Mouse (Mus musculus) heart, adult 2 months (tissue): Measurements from ENCODE around the gene 1600014C23Rik. TPM values are rescaled to one million over a fixed set of nuclear protein-coding genes. Genes with fewer than 3 reads are reported as not detected.
A peak's percentile ranks its signal among the peaks of the same experiment; 100 is the strongest.

Experiments
- DNase-seq, 2 experiments: peaks; one replicate each; pipeline ENCODE4 v3.0.0; 2021
- H3K27ac ChIP-seq: fragments of 200-600 bp; 2 replicates; pipeline ENCODE4 v1.8.1; 2022
- H3K27me3 ChIP-seq: fragments of 200-500 bp; 2 replicates; pipeline ENCODE4 v1.6.1; 2012; ENCODE audit warnings: mild to moderate bottlenecking, low read length, inconsistent platforms, mixed read lengths; ENCODE audit not compliant: control insufficient read depth, insufficient read depth
- H3K36me3 ChIP-seq: fragments of 200-500 bp; 2 replicates; pipeline ENCODE4 v1.6.1; 2012; ENCODE audit warnings: low read length, inconsistent platforms; ENCODE audit not compliant: control insufficient read depth, insufficient read depth
- H3K4me1 ChIP-seq: fragments of 200-500 bp; 2 replicates; pipeline ENCODE4 v1.6.1; 2011; ENCODE audit warnings: low read length; ENCODE audit not compliant: control insufficient read depth, insufficient read depth
- H3K4me3 ChIP-seq: fragments of 200-600 bp; 2 replicates; pipeline ENCODE4 v1.8.1; 2022
- H3K79me2 ChIP-seq: fragments of 200-500 bp; replicated peaks from 2 replicates; pipeline ENCODE4 v1.6.1; 2012; ENCODE audit warnings: mild to moderate bottlenecking, inconsistent platforms, low read length, moderate library complexity, mixed read lengths; ENCODE audit not compliant: control insufficient read depth, insufficient read depth
- H3K9ac ChIP-seq: fragments of 200-500 bp; 2 replicates; pipeline ENCODE4 v1.6.1; 2012; ENCODE audit warnings: low read depth, mild to moderate bottlenecking, control low read depth, inconsistent platforms, low read length, mixed read lengths
- CTCF ChIP-seq: fragments of 200-600 bp; IDR thresholded peaks from 2 replicates; pipeline ENCODE4 v1.8.1; 2022; ENCODE audit warnings: antibody characterized with exemption, mild to moderate bottlenecking, moderate library complexity
- EP300 ChIP-seq: fragments of 200-500 bp; IDR thresholded peaks from 2 replicates; pipeline ENCODE4 v1.6.1; 2011; ENCODE audit warnings: low read depth, low read length, control low read depth; ENCODE audit not compliant: insufficient read depth
- POLR2A ChIP-seq: fragments of 200-500 bp; IDR thresholded peaks from 2 replicates; pipeline ENCODE4 v1.6.1; 2011; ENCODE audit warnings: mild to moderate bottlenecking, low read depth, low read length, control low read depth; ENCODE audit not compliant: insufficient read depth
- WGBS: fragments of 180-500 bp; shearing (Covaris S2); methylation state at CpG from one replicate; pipeline ENCODE4 v1.1.7; 2018; 5-methylcytosine and 5-hydroxymethylcytosine counted together
- intact Hi-C: fragments of 180-260 bp; cut with DNase I; formaldehyde crosslinking; loops from one replicate; pipeline ENCODE4 v1.15.1; 2025
- polyA plus RNA-seq: library from polyadenylated mRNA; depleted of rRNA; stranded (reverse); fragments of >200 nt; gene quantifications from 2 replicates; pipeline ENCODE4 v1.2.3, GENCODE M21; 2012
- total RNA-seq, 2 experiments: library from RNA; stranded (reverse); gene quantifications; 2 replicates each; pipeline ENCODE4 v1.2.3; 2021

The 1600014C23Rik gene
- total and polyA plus RNA-seq, 3 experiments, result 0.66 TPM; not detected in 2

GRCm38 (mm10) chr17:45729387-45729786 is 4.3 kb downstream of the 1600014C23Rik start:
- peaks cover 2% of the 10 kb centered on the region; the same call in 1 of the 2 replicates for H3K4me1 ChIP-seq

DNA sequence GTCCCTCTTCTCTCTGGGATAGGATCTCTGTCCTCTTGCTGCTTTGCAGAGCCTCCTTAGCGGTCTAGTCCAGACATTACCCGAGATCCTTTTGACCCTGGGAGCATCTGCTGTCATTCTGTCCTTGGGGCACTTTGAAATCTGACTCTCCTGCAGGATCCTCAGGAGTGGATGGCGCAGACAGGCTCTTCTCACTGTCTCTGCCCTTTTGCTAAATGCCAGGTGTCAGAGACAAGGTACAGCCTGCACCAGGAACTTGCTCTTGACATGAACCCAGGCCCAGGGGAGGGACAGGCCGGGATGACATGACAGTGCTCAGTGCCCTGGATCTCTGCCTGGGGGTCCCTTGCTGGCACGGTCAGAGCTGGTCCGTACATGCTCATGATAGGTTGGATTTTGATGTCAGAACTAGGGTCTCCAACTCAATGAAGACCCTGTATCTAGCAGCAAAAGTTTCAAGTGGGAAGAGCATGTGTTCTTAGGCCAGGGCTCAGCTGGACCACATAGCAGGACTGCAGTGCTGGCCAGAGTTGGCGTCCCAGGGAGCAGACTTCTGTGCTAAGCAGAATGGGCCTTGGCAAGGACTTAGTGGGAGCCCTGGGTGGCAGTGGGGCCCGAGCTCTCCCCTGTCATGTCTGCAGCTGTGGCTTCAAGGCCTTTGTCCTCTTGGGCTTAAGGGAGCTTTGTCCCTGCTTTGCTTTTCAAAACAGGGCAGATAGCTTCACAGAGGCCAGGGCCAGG is 5.5 kb downstream of the 1600014C23Rik start:
- H3K27me3 ChIP-seq, result no peaks in the 10 kb centered on the region; the same call in 1 of the 2 replicates
- intact Hi-C loops, result no loop called here
- peaks cover 1% of the 10 kb centered on the region for H3K4me1 ChIP-seq
- no peak for DNase-seq
- no peaks in the 10 kb centered on the region for H3K79me2 ChIP-seq
- no peak overlapping the region for H3K27ac ChIP-seq
- no peak for TF ChIP-seq CTCF
- TF ChIP-seq POLR2A, result no peak
- no peak for TF ChIP-seq EP300
- 83% methylated on average over 8 of the region's 8 CpGs for WGBS
- H3K4me3 ChIP-seq, result no peak overlapping the region
- H3K9ac ChIP-seq, result no peak overlapping the region
- H3K36me3 ChIP-seq, result no peaks in the 10 kb centered on the region

More at GRCm38 (mm10) chr17:45729387-45729786, 4.3 kb downstream of the 1600014C23Rik start:
- no peak overlapping the region for H3K9ac ChIP-seq
- WGBS, result 30% methylated on average over 10 of the region's 10 CpGs
- TF ChIP-seq EP300, result no peak
- no peak for TF ChIP-seq POLR2A
- TF ChIP-seq CTCF, result no peak
- H3K36me3 ChIP-seq, result no peaks in the 10 kb centered on the region
- H3K27me3 ChIP-seq, result no peaks in the 10 kb centered on the region
- no peaks in the 10 kb centered on the region for H3K79me2 ChIP-seq
- peak; percentile 49 to 57 for DNase-seq
- H3K4me3 ChIP-seq, result no peak overlapping the region
- H3K27ac ChIP-seq, result no peak overlapping the region
- intact Hi-C loops, result no loop called here

- H3K4me1 ChIP-seq, result peaks cover 1% of the 10 kb centered on the region
- no peak overlapping the region for H3K9ac ChIP-seq
- H3K79me2 ChIP-seq, result no peaks in the 10 kb centered on the region
- TF ChIP-seq POLR2A, result no peak
- TF ChIP-seq EP300, result no peak
- no peak for TF ChIP-seq CTCF
- no peaks in the 10 kb centered on the region; the same call in 1 of the 2 replicates for H3K27me3 ChIP-seq
- no peaks in the 10 kb centered on the region for H3K36me3 ChIP-seq
- DNase-seq, result no peak
- no peak overlapping the region for H3K27ac ChIP-seq
- H3K4me3 ChIP-seq, result no peak overlapping the region
- WGBS, result 86% methylated on average over 2 of the region's 2 CpGs
- intact Hi-C loops, result no loop called here
Observed at GRCm38 (mm10) chr17:45727481-45727880, 6.2 kb downstream of the 1600014C23Rik start.

DNA sequence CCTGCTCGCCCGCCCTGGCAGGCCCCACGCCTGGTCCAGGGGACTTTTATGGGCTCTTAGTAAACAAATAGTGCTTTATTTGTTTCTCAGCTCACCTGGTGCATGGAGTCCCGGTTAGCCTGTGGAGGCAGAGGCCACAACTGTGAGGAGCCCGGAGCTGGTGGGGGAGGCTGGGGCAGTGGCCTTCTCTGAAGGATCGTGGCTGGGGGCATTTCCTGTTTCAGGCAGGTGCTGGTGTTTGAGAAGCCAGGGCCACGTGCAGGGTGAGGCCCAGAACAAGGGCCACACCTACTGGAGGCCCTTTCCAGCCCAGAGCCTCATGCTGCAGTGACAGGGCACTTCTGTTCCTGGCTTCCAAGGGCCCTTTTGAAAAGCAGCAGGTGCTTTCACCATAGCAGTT is 7.4 kb downstream of the 1600014C23Rik start:
- no peak overlapping the region for H3K9ac ChIP-seq

DNA sequence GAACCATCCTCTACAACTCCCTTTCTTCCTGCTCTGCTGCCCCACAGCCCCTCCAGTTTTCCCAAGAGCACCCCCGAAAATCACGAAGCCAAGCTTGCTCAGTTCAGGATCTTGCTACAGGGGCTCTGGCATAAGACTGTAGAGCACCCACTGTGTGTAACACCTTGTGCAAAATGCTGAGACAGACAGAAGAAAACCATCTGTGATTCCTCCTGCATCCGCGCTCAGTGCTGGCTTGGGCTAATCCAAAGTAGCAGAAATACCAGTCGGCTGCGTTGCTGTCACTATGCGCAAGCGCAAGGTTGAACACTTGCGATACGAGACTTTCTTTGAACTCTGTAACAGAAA is 9.1 kb downstream of the 1600014C23Rik start:
- no peak overlapping the region for H3K9ac ChIP-seq
- DNase-seq, result no peak
- no peaks in the 10 kb centered on the region; the same call in 1 of the 2 replicates for H3K27me3 ChIP-seq
- TF ChIP-seq CTCF (no peak), EP300 (no peak)
- peaks cover 1% of the 10 kb centered on the region for H3K4me1 ChIP-seq
- no peaks in the 10 kb centered on the region for H3K36me3 ChIP-seq
- WGBS, result 86% methylated on average over 10 of the region's 10 CpGs
- intact Hi-C loops, result no loop called here
- H3K79me2 ChIP-seq, result no peaks in the 10 kb centered on the region
- H3K27ac ChIP-seq, result no peak overlapping the region
- H3K4me3 ChIP-seq, result no peak overlapping the region

More for the DNA sequence above, 7.4 kb downstream of the 1600014C23Rik start:
- Histone ChIP-seq H3K79me2 (no peaks in the 10 kb centered on the region), H3K4me1 (peaks cover 1% of the 10 kb centered on the region), H3K36me3 (no peaks in the 10 kb centered on the region), H3K27me3 (no peaks in the 10 kb centered on the region; the same call in 1 of the 2 replicates), H3K27ac (no peak overlapping the region), H3K4me3 (no peak overlapping the region)
- DNase-seq, result no peak
- intact Hi-C loops, result no loop called here
- no peak for TF ChIP-seq EP300
- no peak for TF ChIP-seq CTCF
- no peak for TF ChIP-seq POLR2A
- 73% methylated on average over 7 of the region's 7 CpGs for WGBS

GRCm38 (mm10) chr17:45723732-45724573 is 9.7 kb downstream of the 1600014C23Rik start:
- H3K36me3 ChIP-seq, result no peaks in the 10 kb centered on the region
- peaks cover 1% of the 10 kb centered on the region for H3K4me1 ChIP-seq
- no peaks in the 10 kb centered on the region for H3K79me2 ChIP-seq
- intact Hi-C loops, result no loop called here
- H3K27ac ChIP-seq, result peak overlapping the region; percentile 36; the same call in 1 of the 2 replicates
- DNase-seq, result peak; percentile 69 to 87
- H3K9ac ChIP-seq, result peak overlapping the region; percentile 44
- 6% methylated on average over 25 of the region's 25 CpGs for WGBS
- H3K27me3 ChIP-seq, result no peaks in the 10 kb centered on the region; the same call in 1 of the 2 replicates
- TF ChIP-seq EP300, result peak; percentile 76; the same call in 1 of the 2 replicates
- TF ChIP-seq POLR2A, result no peak
- peak; percentile 99 for TF ChIP-seq CTCF
- H3K4me3 ChIP-seq, result peak overlapping the region; percentile 42
